Mouse (Mus musculus) layer of hippocampus, postnatal 25 days (tissue): ENCODE measurements around the gene Samd13. TPM values are rescaled to one million over a fixed set of nuclear protein-coding genes. Genes with fewer than 3 reads are reported as not detected.

Experiments used
- DNase-seq, 2 experiments: peaks; one replicate each; pipeline ENCODE4 v3.0.0; 2022; ENCODE audit warnings: mixed read lengths in 2 of 2, low spot score in 1 of 2; ENCODE audit errors: extremely low spot score in 1 of 2
- total RNA-seq, 2 experiments: library from RNA; stranded (reverse); gene quantifications; 2 replicates each; pipeline ENCODE4 v1.2.3; 2021

The Samd13 gene
- total RNA-seq, 2 experiments from 2014 or later, result not detected

DNA sequence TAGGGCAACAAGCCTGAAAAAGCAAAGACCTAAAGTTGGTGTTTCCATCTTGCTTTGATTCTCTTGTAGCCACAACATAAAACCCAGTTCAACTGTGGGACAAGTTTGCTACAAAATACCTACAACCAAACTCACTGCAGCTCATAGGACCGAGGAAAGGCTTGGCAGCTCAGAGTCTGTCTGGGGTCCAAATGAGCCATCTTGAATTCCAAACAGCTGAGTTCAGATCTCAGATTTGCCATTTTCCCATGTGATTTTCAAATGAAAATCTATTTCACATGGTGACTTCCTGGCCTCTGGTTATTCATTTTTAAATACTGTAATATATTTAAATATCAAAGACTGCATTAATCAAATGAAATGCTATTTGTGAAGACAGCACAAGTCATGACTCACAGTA, 10.3 kb downstream of the Samd13 start:
- DNase-seq, result no peak

DNA sequence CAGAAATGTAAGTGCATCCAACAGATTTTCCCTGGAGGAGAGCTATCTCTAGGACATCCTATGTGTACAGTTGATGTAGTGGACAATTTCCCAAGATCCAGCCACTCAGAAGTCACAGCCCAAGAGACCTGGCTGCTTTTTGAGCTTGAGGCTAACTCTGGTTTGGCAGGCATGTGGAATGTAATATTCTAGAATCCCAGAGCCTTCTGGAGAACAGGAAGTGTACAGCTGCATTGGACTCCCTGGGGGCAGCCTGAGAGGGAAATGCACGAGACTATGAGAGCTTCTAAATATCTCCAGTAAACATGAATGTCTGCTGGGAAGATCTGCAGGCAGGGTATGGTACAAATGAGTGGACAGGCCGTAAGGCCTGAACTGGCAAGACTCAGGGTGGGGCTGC, 14.3 kb downstream of the Samd13 start:
- no peak for DNase-seq

DNA sequence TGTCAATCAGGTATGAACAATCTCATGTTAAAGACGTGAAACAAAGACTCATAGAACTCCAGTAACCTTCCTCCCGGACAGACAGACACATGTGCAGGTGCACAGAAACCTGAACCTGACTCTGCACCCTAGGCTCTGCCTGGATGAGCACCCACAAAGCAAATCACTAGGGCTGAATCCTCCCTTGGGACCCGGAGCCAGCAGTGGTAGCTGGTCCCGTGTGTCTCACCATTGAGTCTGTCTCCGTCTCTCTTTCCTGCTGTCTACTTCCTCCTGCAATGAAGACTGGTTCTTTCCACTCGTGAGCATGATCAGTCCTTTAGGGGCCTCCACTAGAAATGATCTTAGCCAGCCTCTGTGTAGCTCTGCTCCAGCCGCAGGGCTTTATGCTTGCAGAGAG, 23.5 kb downstream of the Samd13 start:
- DNase-seq, result no peak

DNA sequence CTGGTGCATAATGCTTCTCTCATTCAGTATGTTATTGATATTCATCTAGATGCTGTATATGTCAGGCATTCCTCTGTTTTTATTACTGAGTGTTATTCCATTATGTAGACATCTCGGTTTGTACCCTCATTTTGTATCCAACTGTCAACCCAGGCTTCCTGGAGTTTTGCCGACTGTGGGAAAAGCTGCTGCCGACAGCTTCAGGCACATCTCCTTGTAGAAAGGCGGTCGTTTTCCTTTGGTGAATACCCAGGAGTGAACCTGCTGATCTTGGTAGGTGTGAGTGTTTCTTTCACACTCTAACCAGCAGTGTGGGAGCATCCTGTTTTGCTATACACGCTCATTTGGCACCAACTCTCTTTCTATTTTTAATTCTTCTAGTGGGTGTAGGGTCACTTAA, 24.4 kb downstream of the Samd13 start:
- no peak for DNase-seq

DNA sequence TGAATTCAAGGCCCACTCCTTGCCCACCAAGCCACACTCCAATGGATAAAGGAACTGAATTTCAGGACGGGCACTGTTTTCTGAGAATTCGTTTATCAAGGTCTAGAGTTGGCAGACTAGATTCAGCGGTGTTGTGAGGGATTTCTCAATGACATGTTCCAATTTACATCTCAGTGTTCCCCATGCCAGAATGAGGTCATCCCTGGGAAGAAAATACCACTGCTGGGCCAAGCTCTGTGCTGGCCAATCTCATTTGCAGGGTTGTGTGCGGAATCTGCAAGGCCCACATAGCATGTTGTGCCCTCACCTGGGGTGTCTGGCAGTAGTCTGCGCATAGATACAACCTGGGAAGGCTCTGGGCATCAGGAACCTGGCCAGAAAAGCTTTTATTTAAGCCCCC, 26.1 kb downstream of the Samd13 start:
- no peak for DNase-seq

DNA sequence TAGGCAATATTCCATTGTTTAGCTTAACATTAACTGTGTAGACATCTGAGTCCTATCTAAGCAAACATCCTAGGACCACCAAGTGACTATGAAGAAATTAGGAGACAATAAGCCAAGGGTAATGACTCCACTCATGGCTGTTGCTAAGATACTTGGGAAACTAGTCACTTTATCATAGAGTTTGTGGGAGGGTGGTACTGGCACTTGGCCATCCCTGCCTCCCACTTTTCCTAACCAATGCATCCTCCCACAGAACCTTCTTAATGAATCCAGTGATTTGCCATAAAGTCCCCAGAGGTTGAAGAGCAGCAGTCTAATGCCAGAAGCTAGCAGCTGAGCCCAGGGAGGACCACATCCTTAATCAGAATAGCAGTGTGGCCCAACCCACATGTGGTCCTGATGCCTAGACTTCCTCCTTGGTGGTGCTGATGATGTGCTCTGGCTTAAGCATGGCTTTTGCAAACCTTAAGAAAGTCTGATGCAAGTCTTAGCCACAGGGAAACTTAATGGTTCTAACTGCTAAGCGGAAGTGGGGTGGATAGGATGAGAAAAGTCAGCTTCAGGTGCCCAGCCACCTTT, 27.2 kb downstream of the Samd13 start:
- DNase-seq, result no peak

DNA sequence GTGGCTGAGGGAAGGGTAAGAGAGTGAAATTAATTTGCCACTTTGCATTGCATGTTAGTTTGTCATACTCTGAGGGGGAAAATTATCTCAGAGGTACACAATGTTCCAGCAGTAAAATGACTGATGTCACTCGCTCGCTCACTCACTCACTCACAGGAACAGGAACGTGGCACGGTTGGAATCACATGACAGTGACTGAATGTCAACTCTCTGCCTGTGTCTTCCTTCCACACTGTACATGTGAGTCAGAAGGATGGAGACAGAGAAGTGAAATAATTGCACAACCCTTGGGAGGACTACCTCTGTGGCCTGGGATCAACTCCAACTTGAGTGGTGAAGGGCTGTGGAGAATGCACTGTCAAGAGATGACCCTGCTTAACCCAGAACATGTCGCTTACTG, 28.0 kb downstream of the Samd13 start:
- DNase-seq, result no peak

DNA sequence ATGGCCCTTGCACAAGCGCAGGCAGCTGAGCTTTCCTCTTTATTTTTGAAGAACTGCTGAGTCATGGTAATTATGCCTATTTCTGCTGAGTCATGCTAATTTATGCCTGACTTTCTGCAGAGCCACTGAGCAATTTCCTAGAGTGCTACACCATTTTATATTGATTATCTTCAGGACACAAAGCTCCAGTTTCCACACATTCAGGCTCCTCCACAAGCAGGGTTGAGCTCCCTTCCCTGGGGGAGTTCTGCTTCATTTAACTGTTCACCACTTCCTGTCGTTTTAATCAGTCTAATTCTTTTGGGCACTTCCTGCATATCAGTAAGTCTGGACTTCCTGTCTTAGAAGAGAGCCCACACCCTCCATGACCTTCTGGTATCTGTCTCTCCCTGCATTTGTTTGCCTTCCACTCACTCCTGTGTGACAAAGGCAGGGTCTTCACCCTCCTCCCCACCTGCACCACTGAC, 30.2 kb downstream of the Samd13 start:
- DNase-seq, result no peak

DNA sequence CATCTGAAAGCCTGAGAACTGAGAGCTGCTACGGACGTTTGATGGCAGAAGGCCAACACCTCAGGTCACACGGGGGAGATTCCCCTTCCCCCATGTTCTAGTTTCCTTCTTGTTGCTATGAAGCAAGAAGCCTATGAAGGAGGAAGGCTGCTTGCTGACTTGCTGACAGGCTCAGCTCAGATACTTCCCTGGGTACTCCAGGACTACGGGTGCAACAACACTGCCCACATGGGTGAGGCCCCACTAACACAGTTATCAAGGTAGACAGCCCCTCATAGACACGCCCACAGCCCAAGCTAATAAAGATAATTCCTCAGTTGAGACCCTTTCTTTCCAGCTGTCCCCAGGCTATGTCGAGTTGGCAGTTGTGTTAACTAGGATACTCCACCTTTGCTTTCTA, 31.7 kb downstream of the Samd13 start:
- DNase-seq, result no peak

DNA sequence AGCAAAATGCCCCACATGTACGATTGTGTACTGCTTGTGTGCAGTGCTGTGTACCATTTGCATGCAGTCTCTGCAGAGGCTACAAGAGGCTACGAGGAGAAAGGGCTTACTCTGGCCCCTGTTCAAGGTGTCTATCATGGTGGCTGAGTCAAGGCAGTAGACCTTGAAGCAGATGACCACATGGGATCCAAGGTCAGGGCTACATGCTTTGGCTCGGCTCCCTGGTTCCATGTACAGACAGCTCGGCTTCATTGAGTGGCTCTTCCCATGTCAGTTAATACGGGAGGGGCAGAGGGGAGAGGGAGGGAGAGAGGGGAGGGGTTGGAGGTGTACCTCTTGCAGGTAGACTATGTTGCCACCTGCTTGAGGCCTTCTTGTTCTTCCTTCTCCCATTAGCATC, 33.0 kb downstream of the Samd13 start:
- no peak for DNase-seq

DNA sequence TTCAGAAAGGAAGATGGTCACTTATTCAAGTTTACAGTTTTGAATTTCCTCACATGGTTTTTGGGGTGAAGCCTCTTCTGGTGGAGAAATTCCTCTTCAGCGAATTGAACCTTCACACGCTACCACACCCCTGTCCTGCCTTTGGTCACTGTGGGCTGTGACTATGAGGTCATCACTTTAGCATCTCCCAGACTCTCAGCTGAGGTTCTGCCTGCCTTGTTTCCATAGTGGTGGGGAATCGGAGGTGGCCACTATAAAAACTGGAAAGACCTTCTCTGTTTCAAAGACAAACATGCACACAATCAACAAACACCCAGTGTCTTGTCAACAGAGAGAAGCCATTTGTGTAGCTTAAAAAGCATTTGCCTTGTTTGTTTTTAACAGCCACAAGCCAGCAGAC, 34.2 kb downstream of the Samd13 start, which contains the start of gene 4930503B20Rik:
Gene 4930503B20Rik, minus strand, starts transcription at position 101 of the 400 bp plus-strand sequence.
- DNase-seq, result no peak

DNA sequence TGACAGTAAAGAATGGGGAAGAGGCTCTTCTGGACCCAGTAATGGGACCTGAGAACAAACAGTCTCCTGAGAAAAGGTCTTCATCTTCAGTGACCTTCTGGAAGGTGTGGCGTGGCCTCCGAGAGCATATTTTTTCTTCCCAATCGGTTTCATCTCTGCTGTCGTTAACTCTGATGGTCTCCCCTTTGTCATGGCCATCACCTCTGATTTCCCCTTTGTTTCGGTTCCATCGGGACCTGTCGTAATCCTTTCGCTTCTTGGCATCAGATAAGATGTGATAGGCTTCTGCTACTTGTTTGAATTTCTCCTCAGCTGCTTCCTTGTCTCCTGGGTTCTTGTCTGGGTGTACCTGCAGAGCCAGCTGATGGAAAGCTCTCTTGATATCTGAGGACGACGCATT, 34.7 kb downstream of the Samd13 start:
- DNase-seq, result no peak

DNA sequence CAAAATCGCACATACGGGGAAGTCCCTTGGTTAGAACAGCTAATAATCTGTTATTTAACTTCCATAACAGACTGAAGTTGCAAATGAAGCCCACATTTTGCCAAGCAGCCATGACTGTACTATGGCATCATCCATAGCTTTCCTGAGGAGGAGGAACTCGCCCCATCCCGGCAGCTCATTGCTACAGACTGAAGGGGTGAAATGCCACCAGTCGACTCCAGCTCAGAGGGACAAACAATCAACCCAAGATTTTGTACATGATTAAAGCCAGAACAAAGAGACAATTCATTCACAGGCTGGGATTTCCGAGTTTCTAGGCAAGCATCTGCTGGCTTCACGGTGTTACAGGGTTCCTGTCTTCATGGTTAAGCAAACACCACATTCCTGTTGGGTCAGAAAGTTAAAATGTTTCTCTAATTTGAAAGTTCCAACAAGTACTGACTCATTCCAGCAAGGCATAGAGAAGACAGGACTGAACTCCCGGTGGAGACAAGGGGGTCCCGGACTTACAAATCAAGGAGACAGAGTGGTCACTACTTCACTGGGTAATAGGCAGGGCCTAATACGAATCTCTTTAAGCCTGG, 36.0 kb downstream of the Samd13 start:
- DNase-seq, result no peak

DNA sequence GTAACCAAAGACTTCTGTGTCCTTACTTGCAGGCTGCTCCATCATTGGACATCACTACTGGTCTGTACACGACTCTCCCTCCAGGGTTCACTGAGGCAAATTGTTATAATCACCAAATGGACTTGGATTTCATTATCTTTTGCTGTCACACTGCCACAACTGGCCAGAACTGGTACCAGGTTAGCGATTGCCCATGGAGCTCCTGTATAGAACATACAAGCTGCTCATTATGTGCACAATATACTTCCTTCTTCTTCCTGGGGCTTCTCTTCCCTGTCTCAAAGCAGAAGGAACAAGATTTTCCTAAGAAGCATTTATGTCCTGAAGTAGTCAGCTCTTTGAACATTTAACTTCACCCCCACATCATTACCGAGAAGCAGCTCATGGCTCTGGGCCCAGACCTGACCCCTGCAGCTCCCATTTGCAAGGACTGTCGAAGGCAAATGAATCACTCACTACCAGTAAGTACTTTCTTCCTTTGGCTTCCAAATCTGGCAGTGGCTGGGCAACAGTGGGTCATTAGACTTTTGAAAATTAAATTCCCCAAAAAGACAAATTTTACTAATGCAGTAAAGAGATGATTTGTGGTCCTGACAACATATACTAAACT, 43.5 kb downstream of the Samd13 start:
- DNase-seq, result no peak

DNA sequence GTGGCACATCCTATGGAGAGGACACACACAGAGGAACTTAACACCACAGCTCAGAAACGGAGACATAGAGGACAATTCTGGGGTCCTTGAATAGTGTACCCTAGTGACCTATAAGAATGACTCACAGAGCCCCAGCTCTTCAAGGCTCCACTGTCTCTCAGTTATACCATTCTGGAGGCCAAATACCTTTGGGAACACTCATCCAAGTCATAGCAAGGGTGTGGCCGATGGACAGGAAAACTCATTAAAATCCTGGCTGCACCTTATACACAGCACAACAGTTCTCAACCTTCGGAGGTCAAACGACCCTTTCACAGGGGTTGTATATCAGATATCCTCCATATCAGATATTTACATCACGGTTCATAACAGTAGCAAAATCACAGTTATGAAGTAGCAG, 52.9 kb downstream of the Samd13 start:
- no peak for DNase-seq

DNA sequence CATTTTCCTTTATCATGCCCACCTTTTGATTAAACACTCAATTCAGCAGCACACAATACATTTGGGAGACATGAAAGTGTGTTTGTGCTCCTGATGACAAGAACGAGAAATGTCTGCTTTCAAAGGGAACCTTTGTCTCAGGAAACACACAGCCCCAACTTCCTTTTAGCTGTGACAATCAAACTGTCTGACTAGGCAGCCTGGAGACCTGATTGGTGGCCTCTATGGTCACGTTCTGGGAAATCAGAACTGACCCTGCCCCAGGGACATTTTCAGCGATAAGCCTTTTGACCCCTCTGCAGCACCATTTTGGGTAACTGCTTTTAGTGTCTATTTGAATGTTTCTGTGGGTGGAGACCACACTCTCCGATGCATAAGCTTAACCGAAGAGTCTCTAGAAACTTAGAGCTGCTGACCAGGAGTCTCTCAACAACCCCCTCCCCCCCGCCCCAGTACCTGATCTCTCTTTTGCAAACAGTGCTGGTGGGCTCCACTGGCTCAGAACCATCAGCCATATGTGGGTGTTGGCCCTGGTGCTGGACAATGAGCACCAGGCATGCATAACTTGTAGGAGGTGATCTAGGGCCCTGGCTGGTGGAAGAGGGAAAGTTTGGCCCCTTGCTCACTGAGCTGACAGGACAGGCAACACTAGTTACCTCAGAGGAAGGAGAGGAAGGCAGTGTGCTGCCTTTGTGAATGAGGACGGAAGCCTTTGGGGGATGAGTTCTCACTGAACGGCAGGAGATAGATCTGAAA, 57.0 kb downstream of the Samd13 start:
- no peak for DNase-seq

DNA sequence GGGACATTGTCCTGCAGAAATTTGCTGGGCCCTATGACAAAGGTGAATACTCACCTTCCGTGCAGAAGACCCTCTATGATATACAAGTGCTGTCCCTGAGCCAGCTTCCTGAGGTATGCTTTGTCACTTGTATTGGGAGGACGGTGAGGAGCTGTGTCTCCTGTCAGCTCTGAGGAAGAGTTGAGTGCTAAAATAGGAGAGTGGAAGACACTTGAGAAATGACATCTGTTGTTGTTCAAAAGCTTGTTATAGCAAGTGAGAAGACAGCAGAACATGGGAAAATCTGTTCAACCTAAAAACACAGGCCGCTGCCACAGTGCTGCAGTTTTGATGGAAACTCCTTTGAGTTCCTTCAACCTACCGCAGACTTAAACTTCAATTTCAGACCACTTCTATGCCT, 59.6 kb downstream of the Samd13 start:
- DNase-seq, result no peak

DNA sequence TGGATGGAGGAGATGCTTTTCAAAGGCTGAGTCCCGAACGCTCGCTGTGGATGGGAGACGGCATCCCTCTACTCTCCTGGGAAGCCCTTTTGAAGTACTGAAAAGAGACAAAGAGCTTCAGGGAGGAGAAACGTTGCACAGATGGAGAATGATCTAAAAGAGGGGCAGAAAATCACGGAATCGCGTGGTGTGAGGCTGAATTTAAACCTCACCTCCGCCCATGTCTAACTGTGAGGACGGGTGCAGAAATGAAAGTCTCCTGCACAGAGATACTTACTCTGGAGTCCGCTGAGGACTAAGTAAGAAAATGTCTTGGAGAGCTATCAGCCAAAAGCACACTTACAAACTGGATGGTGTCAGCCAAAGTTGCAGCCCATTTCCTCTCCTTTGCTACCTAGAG, 63.4 kb downstream of the Samd13 start:
- DNase-seq, result no peak

DNA sequence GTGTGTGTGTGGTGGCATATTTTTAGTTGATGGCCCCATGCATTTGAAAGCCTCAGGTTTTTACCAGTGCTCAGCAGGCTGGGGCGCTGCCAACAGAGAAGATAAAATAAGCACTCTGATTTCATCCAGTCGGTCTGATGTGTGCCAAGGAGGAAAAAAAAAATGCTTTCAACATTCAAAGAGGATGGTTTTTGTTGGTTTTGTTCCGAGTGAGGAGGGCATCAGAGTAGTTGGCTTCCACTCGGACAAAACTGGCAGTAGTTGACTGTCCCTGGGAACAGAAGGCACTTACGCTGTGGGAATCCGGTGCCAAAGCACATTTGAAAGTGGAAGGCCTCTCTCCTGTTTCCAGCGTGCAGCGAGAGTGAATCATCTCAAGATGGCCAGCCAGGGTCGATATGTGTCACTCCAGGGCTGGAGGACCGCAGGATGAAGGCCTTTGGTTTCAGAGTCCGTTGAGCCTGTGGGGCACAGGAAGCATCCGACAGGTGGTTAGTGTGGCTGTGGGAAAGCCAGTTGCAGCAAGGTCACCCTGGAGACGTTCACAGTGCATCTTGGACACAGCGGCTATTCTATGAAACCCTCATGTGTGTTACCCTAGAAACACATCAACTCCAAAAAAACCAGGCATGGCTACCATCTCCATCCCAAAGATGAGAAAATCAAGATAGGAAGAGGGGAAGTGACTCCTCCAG, 64.7 kb downstream of the Samd13 start:
- DNase-seq, result peak; percentile 45 to 57

DNA sequence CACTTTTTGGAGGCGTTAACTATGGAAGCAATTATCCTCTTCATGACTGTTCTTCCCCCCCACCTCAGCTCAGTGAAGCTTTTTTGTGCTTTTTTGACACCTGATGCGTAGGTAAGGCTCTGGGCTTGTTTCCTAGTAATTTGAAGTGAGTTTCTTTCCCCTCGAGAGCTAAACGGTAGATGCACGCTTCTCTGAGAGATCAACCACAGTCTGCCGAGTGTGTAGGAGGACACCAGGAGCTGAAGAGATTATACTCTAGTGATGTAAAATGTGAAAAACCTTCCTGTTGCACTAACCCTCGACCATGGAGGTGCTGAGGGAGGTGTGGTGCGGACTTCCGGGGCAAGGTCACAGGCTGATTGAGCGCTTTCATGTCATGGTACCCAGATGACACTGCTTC, 65.3 kb downstream of the Samd13 start:
- DNase-seq, result peak; percentile 14 to 36

DNA sequence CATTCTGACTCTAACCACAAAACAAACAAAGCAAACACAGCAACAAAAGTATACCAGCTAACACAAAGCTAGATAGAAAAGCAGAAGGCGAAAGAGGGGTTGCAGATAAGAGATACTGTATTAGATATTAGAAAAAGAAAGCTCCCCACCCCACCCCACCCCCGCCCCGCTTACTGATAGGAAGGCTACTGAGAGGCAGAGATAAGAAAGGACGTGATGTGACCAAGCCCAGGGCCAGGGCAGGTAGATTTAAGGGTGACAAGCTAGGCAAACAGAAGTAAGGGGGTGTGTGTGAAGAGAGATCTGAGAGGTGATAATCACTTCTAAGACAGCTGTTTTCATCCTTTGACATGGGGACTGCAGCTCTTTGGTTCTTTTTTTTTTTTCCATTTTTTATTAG, 67.0 kb downstream of the Samd13 start:
- no peak for DNase-seq
